Mouse (Mus musculus) liver, adult 2 months (tissue): Measurements from ENCODE around the gene Apbb2. TPM values are rescaled to one million over a fixed set of nuclear protein-coding genes. Genes with fewer than 3 reads are reported as not detected.
A peak's percentile ranks its signal among the peaks of the same experiment; 100 is the strongest.

Experiments
- DNase-seq: peaks from one replicate; pipeline ENCODE4 v3.0.0-alpha.2; 2011; ENCODE audit warnings: low read depth, low spot score; ENCODE audit errors: extremely low read depth
- H3K27ac ChIP-seq: fragments of 200-500 bp; replicated peaks from 2 replicates; pipeline ENCODE4 v1.5.1; 2012; ENCODE audit warnings: low read depth, mild to moderate bottlenecking, control low read depth, inconsistent platforms, low read length; ENCODE audit not compliant: insufficient read depth
- H3K27me3 ChIP-seq: fragments of 200-500 bp; 2 replicates; pipeline ENCODE4 v1.6.1; 2012; ENCODE audit warnings: mild to moderate bottlenecking, moderate library complexity, low read length, inconsistent platforms; ENCODE audit not compliant: control insufficient read depth, insufficient read depth
- H3K36me3 ChIP-seq: fragments of 200-500 bp; 2 replicates; pipeline ENCODE4 v1.6.1; 2012; ENCODE audit warnings: low read length, inconsistent platforms; ENCODE audit not compliant: control insufficient read depth, insufficient read depth
- H3K4me1 ChIP-seq: fragments of 200-500 bp; 2 replicates; pipeline ENCODE4 v1.6.1; 2011; ENCODE audit warnings: low read length; ENCODE audit not compliant: control insufficient read depth, insufficient read depth
- H3K4me3 ChIP-seq: fragments of 200-500 bp; 2 replicates; pipeline ENCODE4 v1.5.1; 2011; ENCODE audit warnings: low read depth, mild to moderate bottlenecking, control low read depth, low read length, moderate library complexity; ENCODE audit not compliant: insufficient read depth
- H3K79me2 ChIP-seq: fragments of 200-500 bp; 2 replicates; pipeline ENCODE4 v1.6.1; 2012; ENCODE audit warnings: inconsistent platforms, mild to moderate bottlenecking, low read length, moderate library complexity; ENCODE audit not compliant: control insufficient read depth, insufficient read depth
- H3K9ac ChIP-seq: fragments of 200-500 bp; 2 replicates; pipeline ENCODE4 v1.6.1; 2012; ENCODE audit warnings: low read depth, mild to moderate bottlenecking, control low read depth, inconsistent platforms, low read length
- CTCF ChIP-seq: fragments of 200-500 bp; IDR thresholded peaks from 2 replicates; pipeline ENCODE4 v1.5.1; 2011; ENCODE audit warnings: low read depth, low read length, control low read depth
- POLR2A ChIP-seq: fragments of 200-500 bp; IDR thresholded peaks from 2 replicates; pipeline ENCODE4 v1.6.1; 2011; ENCODE audit warnings: low read length, control low read depth; ENCODE audit not compliant: insufficient read depth; ENCODE audit errors: extremely low read depth
- WGBS: fragments of 180-500 bp; shearing (Covaris S2); methylation state at CpG from one replicate; pipeline ENCODE4 v1.1.7; 2018; 5-methylcytosine and 5-hydroxymethylcytosine counted together
- polyA plus RNA-seq: library from polyadenylated mRNA; depleted of rRNA; stranded (reverse); fragments of >200 nt; gene quantifications from 2 replicates; pipeline ENCODE4 v1.2.3, GENCODE M21; 2012
- total RNA-seq: library from RNA; depleted of rRNA; stranded (reverse); fragments of >200 nt; gene quantifications from 2 replicates; pipeline ENCODE4 v1.2.3, GENCODE M21; 2014

Gene Apbb2
- total and polyA plus RNA-seq, 2 experiments, result 1.4 to 5.3 TPM

DNA sequence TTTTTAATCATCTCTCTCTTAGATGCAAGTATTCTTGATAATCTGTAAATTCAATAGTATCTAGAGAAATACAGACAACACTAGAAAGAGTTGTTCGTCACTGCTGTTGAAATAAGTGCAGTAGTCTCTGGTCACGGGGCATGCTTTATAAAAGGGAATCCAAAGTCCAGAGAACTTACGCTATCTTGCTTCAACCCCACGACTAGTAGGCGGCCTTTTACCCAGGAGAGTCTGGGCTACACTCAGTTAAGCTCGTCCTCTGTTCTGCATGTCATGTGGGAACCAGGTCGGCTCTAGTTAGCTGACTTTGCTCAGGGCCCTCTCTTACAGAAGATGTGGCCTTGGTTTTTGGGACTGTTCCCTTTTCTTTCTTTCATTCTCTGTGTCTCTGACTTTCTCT is 289.8 kb downstream of the Apbb2 start:
- 26% methylated on average over 7 of the region's 7 CpGs for WGBS

GRCm38 (mm10) chr5:66327949-66328726 is 290.4 kb downstream of the Apbb2 start:
- TF ChIP-seq CTCF (no peak), POLR2A (no peak)
- Histone ChIP-seq H3K9ac (no peak overlapping the region), H3K4me3 (no peak overlapping the region), H3K27me3 (no peaks in the 10 kb centered on the region), H3K27ac (no peak overlapping the region), H3K4me1 (peaks cover 10% of the 10 kb centered on the region), H3K36me3 (no peaks in the 10 kb centered on the region), H3K79me2 (no peaks in the 10 kb centered on the region)
- 85% methylated on average over 19 of the region's 19 CpGs for WGBS
- DNase-seq, result no peak

More for the DNA sequence above, 289.8 kb downstream of the Apbb2 start:
- no peaks in the 10 kb centered on the region for H3K27me3 ChIP-seq
- H3K27ac ChIP-seq, result peak overlapping the region; percentile 33; the same call in 1 of the 2 replicates
- peak; percentile 90 for DNase-seq
- no peak overlapping the region for H3K9ac ChIP-seq
- TF ChIP-seq POLR2A, result no peak
- TF ChIP-seq CTCF, result no peak
- H3K79me2 ChIP-seq, result no peaks in the 10 kb centered on the region
- peaks cover 10% of the 10 kb centered on the region for H3K4me1 ChIP-seq
- no peaks in the 10 kb centered on the region for H3K36me3 ChIP-seq
- no peak overlapping the region for H3K4me3 ChIP-seq

DNA sequence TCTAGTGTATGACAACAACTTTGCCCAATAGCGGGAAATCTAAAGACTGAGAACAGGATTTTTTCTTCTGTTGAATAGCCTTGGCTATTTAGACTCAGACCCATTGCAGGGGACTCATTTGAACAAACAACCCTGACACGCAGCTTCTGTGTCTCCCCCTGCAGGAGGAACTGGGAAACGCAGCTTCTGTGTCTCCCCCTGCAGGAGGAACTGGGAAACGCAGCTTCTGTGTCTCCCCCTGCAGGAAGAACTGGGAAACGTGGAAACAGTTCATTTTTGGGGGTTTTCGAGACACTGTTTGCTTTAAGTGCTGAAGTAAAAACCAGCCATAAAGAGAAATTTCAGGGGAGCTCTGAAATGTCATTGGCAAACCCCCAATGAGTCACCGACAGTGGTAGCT is 292.2 kb downstream of the Apbb2 start:
- WGBS, result 83% methylated on average over 7 of the region's 7 CpGs
- no peak overlapping the region for H3K4me3 ChIP-seq
- no peaks in the 10 kb centered on the region for H3K36me3 ChIP-seq
- no peaks in the 10 kb centered on the region for H3K79me2 ChIP-seq
- no peak for DNase-seq
- H3K27ac ChIP-seq, result no peak overlapping the region
- TF ChIP-seq CTCF (peak; percentile 76), POLR2A (no peak)
- no peaks in the 10 kb centered on the region for H3K27me3 ChIP-seq
- H3K9ac ChIP-seq, result no peak overlapping the region
- peaks cover 9% of the 10 kb centered on the region for H3K4me1 ChIP-seq

GRCm38 (mm10) chr5:66323603-66324002 is 295.0 kb downstream of the Apbb2 start:
- H3K4me1 ChIP-seq, result no peaks in the 10 kb centered on the region
- no peak overlapping the region for H3K27ac ChIP-seq
- no peak overlapping the region for H3K4me3 ChIP-seq
- no peaks in the 10 kb centered on the region for H3K27me3 ChIP-seq
- TF ChIP-seq POLR2A, result no peak
- WGBS, result 79% methylated on average over 11 of the region's 11 CpGs
- H3K9ac ChIP-seq, result no peak overlapping the region
- 0 out of 2 replicates have a peak, but pooled peaks cover 3% of the 10 kb centered on the region for H3K79me2 ChIP-seq
- DNase-seq, result no peak
- no peaks in the 10 kb centered on the region for H3K36me3 ChIP-seq

- WGBS, result 79% methylated on average over 4 of the region's 4 CpGs
- TF ChIP-seq CTCF (no peak), POLR2A (no peak)
- no peak overlapping the region for H3K9ac ChIP-seq
These were observed 295.5 kb downstream of the Apbb2 start for GRCm38 (mm10) chr5:66323131-66323530.

GRCm38 (mm10) chr5:66319827-66320404 is 298.7 kb downstream of the Apbb2 start:
- TF ChIP-seq CTCF (no peak), POLR2A (no peak)
- Histone ChIP-seq H3K4me1 (no peaks in the 10 kb centered on the region), H3K4me3 (no peak overlapping the region), H3K79me2 (0 out of 2 replicates have a peak, but pooled peaks cover 3% of the 10 kb centered on the region), H3K9ac (no peak overlapping the region), H3K27ac (no peak overlapping the region), H3K27me3 (no peaks in the 10 kb centered on the region), H3K36me3 (no peaks in the 10 kb centered on the region)
- no peak for DNase-seq
- 89% methylated on average over 14 of the region's 14 CpGs for WGBS

More at GRCm38 (mm10) chr5:66323131-66323530, 295.5 kb downstream of the Apbb2 start:
- no peaks in the 10 kb centered on the region for H3K36me3 ChIP-seq
- no peaks in the 10 kb centered on the region for H3K27me3 ChIP-seq
- H3K4me3 ChIP-seq, result no peak overlapping the region
- DNase-seq, result no peak
- no peak overlapping the region for H3K27ac ChIP-seq
- H3K79me2 ChIP-seq, result 0 out of 2 replicates have a peak, but pooled peaks cover 3% of the 10 kb centered on the region
- no peaks in the 10 kb centered on the region for H3K4me1 ChIP-seq
